Mouse (Mus musculus) spleen, postnatal 4 days (tissue): Measurements from ENCODE around the gene Mfsd6l.

Source experiments
- DNase-seq, 2 experiments: peaks; one replicate each; pipeline ENCODE4 v3.0.0; 2022; ENCODE audit warnings: low spot score in 2 of 2

Mfsd6l gene

GRCm38 (mm10) chr11:68602200-68602931, 46.4 kb downstream of the Mfsd6l start:
- no peak for DNase-seq

- DNase-seq = no peak
Measured at GRCm38 (mm10) chr11:68607046-68607445, 51.1 kb downstream of the Mfsd6l start.
